Mouse (Mus musculus): ENCODE measurements around the gene 2900026A02Rik.

- TF ChIP-seq POLR2A (IDR thresholded peaks at IDR 0.05; ENCODE audit: insufficient read length, low read depth) (no peak), CEBPB (IDR thresholded peaks at IDR 0.05; ENCODE audit: insufficient read depth, poor library complexity, severe bottlenecking) (no peak), USF1 (IDR thresholded peaks at IDR 0.05; ENCODE audit: low read depth) (no peak), MYOG (IDR thresholded peaks at IDR 0.05; ENCODE audit: control insufficient read depth in 1 of 3, insufficient read depth in 1 of 3, insufficient read length in 2 of 3, low read depth in 2 of 3) (no peak)
Observed at GRCm38 (mm10) chr5:113161576-113161975, 59.5 kb downstream of the 2900026A02Rik start.

All from myocyte (in vitro differentiated cells).